Mouse (Mus musculus) stomach, postnatal 0 days (tissue): ENCODE measurements at regions not wholly inside any gene's neighbourhood (a gene's known extent, or its start where the extent isn't known, plus 50 kb on each side); places are given as distances from the start of the nearest gene placed in this dataset.

ENCODE experiments used
- ATAC-seq: fragments of 200-750 bp; cut with Nextera tagmentation; 2 replicates; pipeline ENCODE4 v1.8.0; 2017; ENCODE audit not compliant: low FRiP score, low TSS enrichment
- DNase-seq: peaks from one replicate; pipeline ENCODE4 v3.0.0-alpha.2; 2016; ENCODE audit warnings: low spot score
- H3K27ac ChIP-seq: fragments of 300-500 bp; sonication (generic); replicated peaks from 2 replicates; pipeline ENCODE4 v1.5.1; 2014; ENCODE audit warnings: mild to moderate bottlenecking, control low read depth
- H3K27me3 ChIP-seq: fragments of 300-500 bp; sonication (generic); 2 replicates; pipeline ENCODE4 v1.6.1; 2014; ENCODE audit warnings: low read length; ENCODE audit not compliant: control insufficient read depth, insufficient read depth
- H3K36me3 ChIP-seq: fragments of 300-500 bp; sonication (generic); 2 replicates; pipeline ENCODE4 v1.6.1; 2014; ENCODE audit warnings: low read length, mixed read lengths; ENCODE audit not compliant: control insufficient read depth, insufficient read depth
- H3K4me1 ChIP-seq: fragments of 300-500 bp; sonication (generic); replicated peaks from 2 replicates; pipeline ENCODE4 v1.6.1; 2014; ENCODE audit warnings: antibody characterized with exemption; ENCODE audit not compliant: control insufficient read depth, insufficient read depth
- H3K4me2 ChIP-seq: fragments of 300-500 bp; sonication (generic); replicated peaks from 2 replicates; pipeline ENCODE4 v1.6.1; 2014; ENCODE audit warnings: low read depth, mild to moderate bottlenecking, control low read depth, moderate library complexity
- H3K4me3 ChIP-seq: fragments of 300-500 bp; sonication (generic); 2 replicates; pipeline ENCODE4 v1.5.1; 2014; ENCODE audit warnings: low read depth, low read length, control low read depth
- H3K9ac ChIP-seq: fragments of 300-500 bp; sonication (generic); 2 replicates; pipeline ENCODE4 v1.6.1; 2014; ENCODE audit warnings: mild to moderate bottlenecking, low read length, control low read depth, mixed read lengths
- H3K9me3 ChIP-seq: fragments of 300-500 bp; sonication (generic); 2 replicates; pipeline ENCODE4 v1.6.1; 2016; ENCODE audit warnings: low read length; ENCODE audit not compliant: control insufficient read depth
- CTCF ChIP-seq: IDR thresholded peaks from 2 replicates; pipeline ENCODE4 v1.5.1; 2016; ENCODE audit warnings: antibody characterized with exemption, low read depth, mild to moderate bottlenecking, moderate library complexity
- EP300 ChIP-seq: optimal IDR thresholded peaks from 2 replicates; pipeline ENCODE3; 2016; ENCODE audit warnings: antibody characterized with exemption
- WGBS: fragments of 180-500 bp; shearing (Covaris S2); extraction: QIAGEN DNeasy Blood & Tissue Kit; methylation state at CpG from one replicate; pipeline ENCODE4 v1.1.7; 2014; 5-methylcytosine and 5-hydroxymethylcytosine counted together

- no peaks in the 10 kb centered on the region for H3K4me1 ChIP-seq
- H3K4me2 ChIP-seq, result no peak overlapping the region
- 22% methylated on average over 1 of the region's 1 CpGs for WGBS
- H3K4me3 ChIP-seq, result no peak overlapping the region
- no peak for DNase-seq
- H3K27ac ChIP-seq, result no peak overlapping the region
- no peaks in the 10 kb centered on the region for H3K27me3 ChIP-seq
- H3K9ac ChIP-seq, result no peak overlapping the region
- TF ChIP-seq CTCF, result no peak
- no peak for TF ChIP-seq EP300
- no peaks in the 10 kb centered on the region for H3K36me3 ChIP-seq
- no peak for ATAC-seq
- no peaks in the 10 kb centered on the region for H3K9me3 ChIP-seq
Observed at GRCm38 (mm10) chr6:16312915-16313314, 585.3 kb downstream of the Tfec start.

- no peak overlapping the region for H3K4me2 ChIP-seq
- DNase-seq, result no peak
- TF ChIP-seq CTCF (no peak), EP300 (no peak)
- no peak overlapping the region for H3K9ac ChIP-seq
- no peaks in the 10 kb centered on the region for H3K27me3 ChIP-seq
- no peak for ATAC-seq
- no peaks in the 10 kb centered on the region for H3K4me1 ChIP-seq
- no peaks in the 10 kb centered on the region for H3K9me3 ChIP-seq
- no peaks in the 10 kb centered on the region for H3K36me3 ChIP-seq
- H3K27ac ChIP-seq, result no peak overlapping the region
- no peak overlapping the region for H3K4me3 ChIP-seq
- 66% methylated on average over 8 of the region's 8 CpGs for WGBS
Observed at GRCm38 (mm10) chr6:16283328-16284072, 563.0 kb downstream of the Mdfic start.

GRCm38 (mm10) chr6:16281938-16282337 lies 561.5 kb downstream of the Mdfic start:
- 89% methylated on average over 6 of the region's 6 CpGs for WGBS
- H3K27ac ChIP-seq, result no peak overlapping the region
- H3K36me3 ChIP-seq, result no peaks in the 10 kb centered on the region
- no peaks in the 10 kb centered on the region for H3K9me3 ChIP-seq
- no peak overlapping the region for H3K4me3 ChIP-seq
- no peak overlapping the region for H3K9ac ChIP-seq
- H3K4me2 ChIP-seq, result no peak overlapping the region
- H3K4me1 ChIP-seq, result no peaks in the 10 kb centered on the region
- no peaks in the 10 kb centered on the region for H3K27me3 ChIP-seq
- no peak for ATAC-seq
- DNase-seq, result no peak
- no peak for TF ChIP-seq EP300
- no peak for TF ChIP-seq CTCF
